Mouse (Mus musculus) B cell, adult 2 months (primary cell): Measurements from ENCODE around the gene Cnfn.

Experiments used
- DNase-seq, 2 experiments: peaks; one replicate each; pipeline ENCODE4 v3.0.0; 2022

Gene Cnfn

DNA sequence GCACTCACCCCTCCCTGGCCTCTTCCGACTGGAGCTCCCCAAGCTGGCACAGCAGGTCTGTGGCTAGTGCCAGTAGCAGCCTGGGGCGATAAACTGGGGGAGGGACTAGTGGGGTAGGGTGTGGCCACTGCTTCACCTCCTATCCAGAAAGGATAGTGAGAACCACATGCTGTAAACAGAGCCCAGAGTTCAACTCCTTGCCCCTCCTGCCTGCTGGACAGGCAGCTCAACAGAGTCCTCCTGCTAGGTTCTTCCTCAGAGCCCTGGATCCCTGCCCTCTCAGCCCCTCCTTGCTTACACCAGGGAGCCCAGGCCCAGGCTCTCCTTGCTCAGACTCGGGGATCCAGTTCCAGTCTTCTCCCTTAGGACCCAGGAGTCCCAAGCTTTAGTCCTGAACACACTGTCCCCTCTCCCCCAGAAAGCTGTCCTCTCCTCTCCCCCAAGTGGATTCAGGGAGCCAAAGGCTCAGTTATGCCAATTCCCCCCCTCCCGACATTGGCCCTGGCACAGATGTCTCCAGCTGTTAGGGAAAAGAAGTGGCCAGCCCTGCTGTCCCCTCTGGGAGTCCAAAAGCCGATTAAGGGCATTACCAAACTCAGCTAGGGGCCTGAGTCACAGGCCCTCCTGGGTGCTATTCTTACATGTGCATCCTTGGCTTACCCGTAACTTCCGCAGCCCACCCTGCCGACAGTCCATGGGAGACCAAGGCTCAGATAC lies 20.7 kb upstream of the Cnfn start:
- no peak for DNase-seq

DNA sequence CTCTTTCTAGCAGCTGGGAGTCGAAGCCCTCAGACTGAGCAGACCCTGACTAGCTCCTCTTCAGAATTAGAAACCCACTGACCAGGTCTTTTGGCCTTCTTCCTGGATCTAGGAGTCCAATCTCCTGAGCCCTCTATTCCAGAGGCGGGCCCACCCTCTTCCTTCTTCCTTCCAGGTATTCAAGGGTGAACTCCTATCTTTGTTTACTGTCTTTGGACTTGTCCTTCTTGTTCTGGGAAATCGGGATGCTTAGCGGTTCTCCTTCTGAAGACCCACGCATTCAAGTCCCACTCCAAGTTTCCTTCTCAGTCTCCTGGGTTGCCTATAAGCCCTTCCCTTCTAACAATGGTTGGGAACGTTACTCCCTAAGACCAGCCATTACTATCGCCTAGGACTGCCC lies 19.4 kb upstream of the Cnfn start:
- no peak for DNase-seq

DNA sequence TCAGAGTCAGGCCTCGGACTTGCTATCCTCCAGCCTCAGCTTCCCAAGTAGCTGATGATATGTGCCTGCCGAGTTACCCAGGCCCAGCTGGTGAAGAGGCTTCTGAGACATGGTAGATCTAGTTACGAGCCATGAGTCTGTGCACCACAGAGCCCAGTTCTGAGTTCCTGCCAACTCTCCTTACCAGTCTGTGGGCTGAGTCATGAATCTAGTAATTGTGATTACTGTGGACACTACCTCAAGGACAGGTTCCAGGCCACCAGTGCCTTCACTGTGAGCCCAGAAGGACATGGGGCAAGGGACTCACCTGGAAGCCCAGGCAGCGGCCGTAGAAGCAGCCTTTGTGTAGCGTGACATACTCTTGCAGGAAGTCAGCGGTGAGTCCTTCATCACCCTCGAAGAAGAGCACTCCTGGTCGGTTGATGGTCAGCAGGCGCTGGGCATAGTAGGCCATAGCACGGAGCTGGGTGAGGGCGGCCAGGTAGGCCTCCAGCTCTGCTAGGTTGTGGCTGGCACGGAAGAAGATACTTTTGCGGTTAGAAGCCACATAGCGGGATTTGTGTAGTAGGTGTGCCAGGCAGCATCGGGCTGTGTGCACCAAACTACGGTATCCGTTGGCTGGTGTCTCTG lies 18.4 kb upstream of the Cnfn start:
- no peak for DNase-seq

DNA sequence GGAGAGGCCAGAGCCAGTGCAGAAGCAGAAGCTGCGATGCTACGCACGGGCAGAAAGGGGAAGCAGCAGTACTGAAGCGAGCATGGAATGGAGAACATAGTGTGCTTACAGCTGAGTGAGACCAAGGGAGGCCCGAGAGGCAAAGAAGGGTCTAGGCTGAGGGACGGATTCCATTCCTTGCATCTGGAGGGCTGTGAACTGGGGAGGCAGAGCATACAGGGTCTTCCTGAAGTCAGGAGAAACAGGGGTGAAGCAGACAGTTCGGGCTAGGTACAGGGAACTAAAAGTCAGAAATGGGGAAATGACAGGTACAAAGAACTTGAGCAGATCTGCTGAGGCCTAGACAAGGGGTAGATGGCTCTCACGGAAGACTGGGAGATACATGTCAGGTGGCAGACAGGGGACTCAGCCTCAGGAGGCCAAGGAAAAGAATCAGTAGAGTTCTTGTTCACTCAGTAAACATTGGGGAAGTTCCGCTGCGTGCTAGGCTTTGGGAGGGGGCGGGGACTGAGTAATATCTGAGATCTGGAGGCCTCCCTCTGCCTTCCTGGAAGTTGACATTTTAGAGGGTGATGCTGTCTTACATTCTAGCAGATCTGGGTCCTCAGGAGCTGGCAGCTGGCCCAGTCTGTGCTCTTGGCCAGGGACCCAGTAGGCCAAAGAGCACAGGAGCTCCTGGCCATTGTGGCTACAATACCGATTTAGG lies 16.5 kb upstream of the Cnfn start:
- peak; percentile 76 to 79 for DNase-seq

DNA sequence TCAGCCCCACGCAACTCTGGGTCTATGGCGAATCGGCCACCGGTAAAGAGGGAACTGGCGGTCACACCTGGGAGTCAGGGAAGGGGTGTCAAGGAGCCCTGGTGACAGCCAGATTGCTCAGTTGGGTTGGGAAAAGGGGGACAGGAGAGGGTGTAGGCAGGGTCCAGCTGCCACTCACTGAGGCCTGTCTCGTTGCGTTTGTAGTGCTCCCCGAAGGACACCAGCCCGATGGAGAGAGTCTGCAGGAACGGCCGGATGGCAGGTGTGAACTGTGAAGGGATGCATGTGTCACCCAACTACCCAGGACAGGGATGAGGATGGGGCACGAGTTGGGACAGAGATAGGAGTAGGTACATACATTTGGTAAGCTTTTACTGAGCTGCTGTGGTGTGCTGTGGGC lies 15.7 kb upstream of the Cnfn start:
- DNase-seq: no peak

DNA sequence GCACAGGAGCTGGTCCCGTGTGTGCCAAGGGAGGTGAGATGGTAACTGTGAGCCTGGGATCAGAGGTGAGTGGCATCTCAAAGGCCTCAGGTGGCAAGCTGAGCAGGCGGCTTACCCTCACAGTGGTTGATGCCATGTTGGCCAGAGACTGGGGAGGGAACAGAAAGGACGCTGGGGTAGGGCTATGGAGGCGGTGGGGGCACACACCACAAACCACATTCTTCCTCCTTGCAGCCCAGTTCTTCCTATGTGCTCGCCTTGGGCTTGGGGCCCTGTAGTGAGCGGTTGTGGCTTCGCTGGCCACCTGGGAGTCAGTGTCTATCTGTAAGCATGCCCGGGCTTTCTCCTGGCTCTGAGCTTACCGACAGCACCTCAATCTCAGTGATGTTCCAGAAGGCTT lies 15.3 kb upstream of the Cnfn start:
- DNase-seq: peak in 1 of 2 experiments; percentile 17

DNA sequence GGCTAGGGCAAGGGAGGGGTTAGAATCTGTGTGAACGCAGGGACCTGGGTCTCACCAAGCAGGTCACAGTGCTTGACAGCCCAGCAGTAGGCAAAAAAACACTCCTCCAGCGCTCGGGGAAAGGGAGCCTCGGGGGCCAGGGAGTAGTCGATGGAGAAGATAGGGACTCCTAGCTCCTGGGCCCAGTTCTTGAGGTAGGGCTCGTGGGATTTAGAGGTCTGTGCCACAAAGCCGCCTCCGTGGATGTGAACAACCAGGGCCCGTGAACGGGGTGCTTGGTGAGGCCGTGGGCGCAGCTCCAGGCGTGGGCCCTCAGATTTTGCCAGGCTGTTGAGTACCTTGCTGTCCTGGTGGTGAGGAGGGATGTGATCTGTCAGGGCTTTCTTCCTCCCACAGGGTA lies 14.8 kb upstream of the Cnfn start:
- DNase-seq: no peak

DNA sequence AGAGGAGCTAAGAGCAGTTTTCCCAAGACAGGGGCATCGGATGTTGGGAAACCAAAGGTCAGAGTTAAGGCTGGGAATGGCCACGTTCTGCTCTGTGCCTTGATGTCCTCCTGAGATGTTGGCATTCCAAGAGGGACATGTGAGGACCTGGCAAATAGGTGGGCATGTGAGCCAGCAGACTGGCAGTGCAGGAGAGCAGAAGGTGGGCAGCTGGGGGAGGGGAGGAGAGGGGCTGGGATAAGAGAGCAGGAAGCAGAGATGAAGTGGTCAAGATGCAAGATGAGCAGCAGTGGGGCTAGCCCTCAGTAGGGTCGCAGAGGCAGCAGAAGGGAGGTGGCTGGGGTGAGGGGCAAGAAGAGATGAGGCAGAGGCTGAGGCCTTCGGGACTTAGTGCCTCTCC lies 14.4 kb upstream of the Cnfn start:
- no peak for DNase-seq

DNA sequence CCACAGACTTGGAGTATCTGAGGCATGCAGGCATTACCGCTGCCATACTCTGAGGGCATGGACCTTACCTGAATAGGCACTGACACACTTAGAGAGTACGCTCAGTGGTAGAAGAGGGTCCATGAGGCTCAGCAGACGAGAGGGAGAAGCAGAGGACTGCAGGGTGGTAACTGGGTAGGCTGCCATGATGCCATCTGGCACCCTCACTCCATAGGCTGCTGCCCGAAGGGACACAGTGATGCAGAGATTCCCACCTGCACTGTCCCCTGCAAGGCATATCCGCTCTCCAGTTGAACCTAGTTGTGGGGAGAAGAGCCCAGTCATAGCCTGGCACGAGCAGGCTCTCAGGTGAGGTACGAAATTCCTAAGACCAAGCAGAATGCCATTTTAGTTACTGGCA lies 13.9 kb upstream of the Cnfn start:
- DNase-seq: no peak

DNA sequence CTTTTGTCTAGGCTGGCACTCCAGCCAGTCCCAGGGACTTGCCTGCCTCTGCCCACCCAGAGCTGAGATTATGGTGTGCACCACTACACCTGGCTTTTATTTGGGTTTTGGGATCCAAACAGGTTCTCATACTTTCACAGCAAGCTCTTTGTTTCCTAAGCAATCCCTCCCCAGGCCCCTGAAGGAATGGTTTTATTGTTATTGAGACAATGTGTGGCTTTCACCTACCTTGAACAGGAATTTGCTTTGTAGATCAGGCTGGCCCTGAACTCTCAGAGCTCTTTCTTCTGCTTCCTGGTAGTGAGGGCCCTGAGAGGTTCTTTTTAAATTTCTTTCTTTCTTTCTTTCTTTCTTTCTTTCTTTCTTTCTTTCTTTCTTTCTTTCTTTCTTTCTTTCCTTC lies 13.0 kb upstream of the Cnfn start:
- DNase-seq: no peak

DNA sequence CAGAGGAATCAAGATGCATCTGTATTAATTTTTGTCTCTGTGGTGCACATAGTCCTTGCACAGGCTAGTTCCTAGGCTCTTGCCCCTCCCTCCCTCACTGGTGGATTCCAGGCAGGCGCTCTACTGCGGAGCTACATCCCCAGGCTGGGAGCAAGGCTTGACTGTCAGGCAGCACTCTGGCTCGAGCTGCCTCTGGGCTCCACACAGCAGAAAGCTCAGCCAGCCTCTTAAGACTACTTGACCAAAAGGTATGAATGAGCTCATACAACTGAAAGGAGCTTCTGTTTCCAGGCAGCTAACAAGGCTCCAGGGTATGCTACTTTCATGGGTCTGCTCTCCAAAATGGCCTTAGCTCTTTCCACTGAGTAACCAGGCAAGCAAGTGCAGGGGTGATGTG lies 11.8 kb upstream of the Cnfn start:
- DNase-seq: no peak

DNA sequence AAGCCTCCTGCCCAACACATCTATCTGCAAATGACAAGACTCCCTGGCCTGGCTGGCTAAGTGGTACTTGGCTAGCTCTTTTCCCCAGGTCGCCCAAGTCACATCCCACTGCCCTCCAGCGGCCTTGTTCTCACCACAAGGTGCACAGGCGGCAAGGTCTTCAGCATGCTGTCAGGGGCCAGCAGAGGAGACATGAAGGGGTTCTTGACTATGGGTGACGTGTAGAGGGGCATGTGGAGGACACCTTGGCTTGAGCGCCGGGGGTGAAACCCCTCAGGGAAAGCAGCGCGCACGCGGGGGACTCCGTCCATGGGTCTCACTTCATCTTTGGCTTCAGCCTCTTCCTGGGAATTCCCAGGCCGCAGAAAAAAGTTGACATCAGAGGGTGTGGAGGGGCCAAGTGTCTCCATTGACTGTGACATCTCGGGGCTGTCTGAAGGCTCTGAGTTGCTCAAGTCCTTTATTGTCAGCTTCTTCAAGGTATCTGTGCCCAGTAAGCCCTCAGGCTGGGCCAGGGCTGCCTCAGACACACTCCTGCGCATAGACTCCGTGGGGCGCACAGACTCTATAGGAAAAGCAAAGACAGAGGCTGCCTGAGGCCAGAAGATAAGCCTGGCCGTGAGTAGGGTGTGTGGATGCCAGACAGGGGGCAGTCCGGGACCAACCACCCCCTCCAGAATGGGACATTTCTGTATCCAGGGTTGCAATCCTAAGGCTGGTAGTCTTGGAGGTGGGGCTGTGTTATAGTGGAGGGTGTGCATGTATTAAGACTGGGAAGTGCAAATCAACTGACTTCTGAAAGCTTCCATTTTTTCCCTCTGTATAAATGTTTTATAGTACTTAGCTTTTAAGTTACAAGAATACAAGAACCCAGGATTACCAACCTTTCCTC lies 11.1 kb upstream of the Cnfn start:
- peak; percentile 12 to 16 for DNase-seq

DNA sequence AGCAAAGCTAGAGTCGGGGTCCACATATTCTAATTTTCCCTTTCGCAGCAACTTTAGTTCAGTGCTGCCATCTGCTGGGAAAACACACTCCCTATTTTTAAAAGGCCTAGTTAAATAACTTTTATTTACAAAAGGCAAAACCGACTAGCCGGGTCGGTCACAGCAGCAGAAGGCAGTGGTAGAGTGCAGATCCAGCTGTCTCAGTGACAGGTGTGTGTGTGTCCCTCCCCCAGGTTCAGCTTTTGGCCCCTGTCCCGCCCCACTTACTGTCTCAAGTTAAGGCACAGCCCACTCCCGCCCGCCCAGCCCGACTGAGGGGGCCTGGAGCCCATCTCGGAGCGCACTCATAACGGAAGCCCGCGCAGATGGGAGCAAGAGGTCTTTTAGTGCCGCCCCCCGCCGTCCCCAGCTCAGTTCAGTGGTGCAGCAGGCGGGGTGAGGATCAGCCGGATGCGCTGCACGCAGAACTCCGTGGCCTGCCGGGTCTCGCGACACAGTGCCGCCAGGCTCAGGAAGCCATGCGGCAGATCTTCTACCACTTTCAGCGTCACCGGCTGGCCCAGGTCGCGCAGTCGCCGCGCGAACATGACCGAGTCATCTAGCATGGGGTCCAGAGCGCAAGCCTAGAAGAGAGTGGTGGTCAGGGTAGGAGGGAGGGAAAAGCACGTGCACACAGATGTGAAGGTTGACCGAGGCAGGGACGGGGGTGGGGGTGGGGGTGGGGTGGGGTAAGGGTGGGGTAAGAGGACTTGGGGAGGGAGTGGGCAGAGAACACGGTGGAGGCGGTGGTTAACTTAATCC lies 10.2 kb upstream of the Cnfn start:
- peak; percentile 74 to 77 for DNase-seq

DNA sequence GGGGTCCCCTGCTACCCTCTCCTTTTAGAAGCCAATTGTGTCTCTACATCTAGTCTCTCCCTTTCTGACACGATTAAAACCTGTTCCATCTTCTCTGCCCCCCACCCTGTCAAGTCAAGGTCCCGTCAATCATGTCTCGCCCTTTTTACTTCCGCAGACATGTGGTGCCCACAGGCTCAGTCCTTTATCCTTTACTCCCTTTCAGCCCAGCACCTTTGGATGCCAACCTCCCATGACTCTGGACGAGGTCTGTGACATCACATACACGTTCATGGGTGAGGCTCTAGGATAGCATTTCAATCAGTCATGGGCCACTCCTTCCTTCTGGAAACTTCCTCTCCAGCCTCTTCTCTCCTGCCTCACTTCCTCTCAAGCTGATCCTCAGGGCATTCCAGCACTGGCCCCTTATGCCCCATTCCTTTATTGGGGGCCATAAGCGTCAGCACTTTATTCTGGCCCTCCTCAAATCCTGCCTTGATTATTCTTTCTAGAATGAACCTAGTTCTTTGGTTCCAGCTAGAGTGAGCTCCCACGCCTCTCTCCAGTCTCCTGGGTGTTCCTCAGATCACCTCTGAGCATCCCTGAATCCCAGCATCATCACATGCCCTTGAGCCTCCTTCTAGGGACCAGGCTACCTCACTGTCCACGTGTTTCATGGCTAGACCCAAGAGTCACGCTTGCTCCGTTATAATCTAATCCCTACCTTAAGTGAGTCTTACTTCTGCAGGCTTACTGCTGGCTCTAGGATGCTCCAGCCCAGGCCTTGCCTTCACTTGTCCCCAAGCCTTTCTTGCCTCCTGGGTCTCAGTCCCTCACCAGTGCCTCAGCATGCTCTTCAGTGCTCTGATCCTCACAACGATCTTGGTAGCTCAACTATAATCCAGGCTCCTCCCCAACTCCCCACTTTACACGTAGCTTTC lies 8.9 kb upstream of the Cnfn start:
- no peak for DNase-seq

DNA sequence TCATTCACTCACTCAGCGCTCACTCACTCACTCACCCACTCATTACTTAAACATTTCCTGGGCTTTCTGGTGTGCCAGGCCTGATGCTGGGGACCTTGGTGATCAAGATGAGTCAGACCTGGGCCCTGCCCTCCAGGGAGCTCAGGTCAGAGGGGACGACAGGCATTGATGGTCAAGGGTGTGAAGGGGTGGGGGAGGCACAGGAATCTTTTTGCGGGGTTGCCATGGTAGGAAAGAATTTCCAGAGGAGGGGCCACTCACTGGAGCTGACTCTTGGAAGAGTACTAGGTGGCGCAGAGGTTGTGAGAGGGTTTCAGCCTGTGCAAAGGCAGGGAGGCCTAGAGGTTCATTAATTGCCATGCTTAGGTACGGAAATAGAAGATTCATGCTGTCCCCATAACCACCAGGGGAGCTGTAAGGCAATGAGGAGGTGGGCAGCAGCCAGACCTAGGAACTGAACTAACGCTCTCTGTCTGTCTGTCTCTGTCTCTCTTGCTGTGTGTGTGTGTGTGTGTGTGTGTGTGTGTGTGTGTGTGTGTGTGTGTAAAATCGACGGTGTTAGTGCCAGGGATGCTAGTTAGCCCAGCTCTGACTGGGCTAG lies 7.7 kb upstream of the Cnfn start:
- no peak for DNase-seq

DNA sequence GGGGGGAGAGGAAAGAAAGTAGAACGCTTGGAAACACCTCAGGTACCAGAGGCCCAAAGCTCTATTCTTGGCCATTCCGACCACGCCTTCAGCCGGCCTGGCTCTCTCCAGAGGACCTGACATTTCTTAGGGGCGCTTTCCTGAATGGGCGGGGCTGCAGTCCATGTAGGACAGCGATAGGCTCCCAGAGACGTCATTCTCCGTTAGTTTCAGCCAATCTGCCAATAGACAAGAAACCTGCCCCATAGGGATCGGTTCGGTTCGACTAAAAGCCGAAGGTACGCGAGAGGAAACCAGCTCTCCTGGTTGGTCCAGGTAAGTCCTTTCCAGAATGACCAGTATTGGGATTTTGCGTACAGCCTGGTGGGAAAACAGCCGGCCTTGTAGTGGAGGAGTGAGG lies 7.0 kb upstream of the Cnfn start:
- no peak for DNase-seq

DNA sequence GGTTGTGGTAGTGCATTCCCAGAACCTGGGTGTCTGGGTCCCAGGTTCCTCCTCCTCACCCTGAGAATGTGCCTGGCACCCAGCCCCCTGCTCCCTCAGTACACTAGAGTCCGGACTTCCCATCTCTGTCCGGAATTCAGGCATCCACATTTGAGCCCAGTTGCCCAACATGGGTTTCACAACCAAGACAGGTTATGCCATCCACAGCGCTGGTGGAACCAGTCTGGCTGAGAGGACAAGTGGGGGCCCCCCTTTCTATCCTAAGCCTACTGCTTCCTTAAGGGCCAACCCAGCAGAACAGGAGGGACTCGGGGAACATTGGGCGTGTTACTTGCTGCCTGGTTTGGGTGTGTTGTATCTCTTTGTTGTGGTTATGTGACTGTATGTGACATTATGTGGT lies 2.9 kb upstream of the Cnfn start:
- DNase-seq: no peak

DNA sequence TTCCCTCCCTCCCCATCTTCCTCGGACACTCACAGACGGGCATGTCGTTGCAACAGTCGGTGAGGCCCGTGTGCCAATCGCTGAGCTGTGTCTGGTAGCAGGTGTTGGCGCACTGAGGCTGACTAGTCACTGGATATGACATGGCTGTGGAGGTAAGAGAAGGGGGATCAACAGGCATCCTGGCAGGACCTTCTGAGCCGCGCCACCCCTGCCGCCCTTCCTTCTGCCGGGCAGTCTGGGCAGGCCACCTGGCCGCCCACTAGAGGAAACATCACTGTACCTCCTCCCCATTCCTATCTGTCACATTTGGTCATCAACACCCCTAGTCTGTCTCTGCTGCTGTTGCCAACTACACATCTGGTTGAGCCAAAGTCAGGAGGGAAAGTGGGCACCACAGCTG lies 1.2 kb downstream of the Cnfn start:
- DNase-seq: no peak

DNA sequence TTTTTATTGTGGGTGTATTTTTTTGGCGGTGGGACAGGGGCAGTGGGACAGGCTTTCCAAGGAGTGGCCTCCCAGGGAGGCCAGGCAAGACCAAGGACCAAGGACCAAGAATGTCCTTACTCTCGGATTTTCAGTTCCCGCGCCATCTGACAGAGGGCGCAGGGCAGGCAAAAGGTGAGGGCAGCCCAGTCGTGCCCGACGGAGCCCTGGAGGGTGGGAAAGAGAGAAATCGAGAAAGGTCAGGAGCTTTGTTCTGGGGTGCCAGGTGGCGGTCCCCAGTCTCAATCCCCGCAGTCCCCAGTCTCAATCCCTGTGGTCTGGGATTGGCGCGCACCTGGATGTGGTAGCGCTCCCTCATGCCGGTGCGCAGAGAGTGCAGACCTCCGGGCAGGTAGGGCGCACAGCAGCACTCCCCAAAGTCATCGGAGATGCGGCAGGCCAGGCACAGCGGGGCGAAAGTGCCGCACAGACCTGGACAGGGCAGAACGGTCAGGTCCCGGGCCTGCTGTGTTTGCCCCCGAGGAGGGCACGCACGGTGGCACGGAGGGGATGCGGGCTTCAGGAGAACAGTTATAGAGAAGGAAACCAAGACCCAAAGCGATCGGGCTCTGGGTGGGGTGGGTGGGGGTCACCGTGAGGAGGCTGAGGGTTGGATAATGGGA lies 1.8 kb downstream of the Cnfn start:
- peak; percentile 31 to 40 for DNase-seq

DNA sequence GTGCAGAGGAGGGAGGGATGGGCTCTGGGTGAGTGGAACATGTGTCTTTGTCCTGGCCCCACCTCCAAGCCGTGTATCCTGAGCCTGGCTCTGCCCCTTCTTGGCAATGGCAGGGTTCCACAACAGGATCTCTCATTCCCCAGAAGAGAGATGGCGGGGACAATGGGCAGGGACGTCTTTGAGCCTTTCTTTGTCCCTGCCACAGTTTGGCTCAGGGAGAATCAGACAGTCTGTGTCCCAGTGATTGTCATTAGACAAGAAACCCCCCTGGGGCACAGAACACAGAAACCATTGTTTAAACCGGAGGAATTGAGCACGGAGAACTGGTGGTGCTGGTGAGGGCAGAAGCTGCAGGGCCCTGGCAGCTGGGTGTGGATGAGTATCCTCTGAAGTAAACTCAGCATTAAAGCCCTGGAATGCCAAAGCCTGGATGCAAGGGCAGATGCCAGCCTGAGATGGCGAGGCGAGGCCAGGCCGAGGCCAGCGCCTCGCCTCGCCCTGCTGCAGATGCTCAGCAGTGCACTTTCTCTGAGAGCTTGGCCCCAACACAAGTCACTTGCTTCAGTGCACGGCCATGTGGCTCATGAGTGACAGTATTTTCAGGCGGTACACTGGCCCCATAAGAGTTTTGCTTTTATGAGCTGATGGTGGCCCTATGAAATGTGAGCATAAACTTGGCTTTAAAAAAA lies 3.4 kb downstream of the Cnfn start:
- DNase-seq: no peak
